Mouse (Mus musculus) stomach, embryonic 15.5 days (tissue): ENCODE results near the gene 4930583I09Rik. TPM values are rescaled to one million over a fixed set of nuclear protein-coding genes. Genes with fewer than 3 reads are reported as not detected.

Source experiments
- ATAC-seq: fragments of 200-750 bp; cut with Nextera tagmentation; 2 replicates; pipeline ENCODE4 v1.8.0; 2017; ENCODE audit warnings: low read depth, moderate number of reproducible peaks, moderate TSS enrichment; ENCODE audit not compliant: insufficient read depth, low FRiP score
- H3K27ac ChIP-seq: fragments of 300-500 bp; sonication (generic); 2 replicates; pipeline ENCODE4 v1.5.1; 2015; ENCODE audit warnings: mild to moderate bottlenecking, inconsistent platforms
- H3K27me3 ChIP-seq: fragments of 300-500 bp; sonication (generic); replicated peaks from 2 replicates; pipeline ENCODE4 v1.6.1; 2015; ENCODE audit warnings: inconsistent platforms
- H3K36me3 ChIP-seq: fragments of 300-500 bp; sonication (generic); 2 replicates; pipeline ENCODE4 v1.6.1; 2015; ENCODE audit warnings: inconsistent platforms
- H3K4me1 ChIP-seq: fragments of 300-500 bp; sonication (generic); 2 replicates; pipeline ENCODE4 v1.6.1; 2015; ENCODE audit warnings: inconsistent platforms
- H3K4me2 ChIP-seq: fragments of 300-500 bp; sonication (generic); 2 replicates; pipeline ENCODE4 v1.6.1; 2015; ENCODE audit warnings: mild to moderate bottlenecking, inconsistent platforms
- H3K4me3 ChIP-seq: fragments of 300-500 bp; sonication (generic); replicated peaks from 2 replicates; pipeline ENCODE4 v1.5.1; 2015; ENCODE audit warnings: inconsistent platforms
- H3K9ac ChIP-seq: fragments of 300-500 bp; sonication (generic); 2 replicates; pipeline ENCODE4 v1.6.1; 2015; ENCODE audit warnings: inconsistent platforms
- H3K9me3 ChIP-seq: fragments of 300-500 bp; sonication (generic); 2 replicates; pipeline ENCODE4 v1.6.1; 2016; ENCODE audit warnings: inconsistent platforms
- WGBS: fragments of 180-500 bp; shearing (Covaris S2); methylation state at CpG from one replicate; pipeline ENCODE4 v1.1.7; 2015; 5-methylcytosine and 5-hydroxymethylcytosine counted together
- polyA plus RNA-seq: library from polyadenylated mRNA; unstranded; fragments of >200 nt; fragmentation: Nextera tagmentation; extraction: Ambion mirVana; gene quantifications from 2 replicates; pipeline ENCODE4 v1.2.1, GENCODE M21; 2015

The 4930583I09Rik gene
- polyA plus RNA-seq, 1 experiment from 2014 or later: not detected

GRCm38 (mm10) chr17:64826843-64827242 lies 9.0 kb downstream of the 4930583I09Rik start:
- 73% methylated on average over 4 of the region's 4 CpGs for WGBS
- H3K36me3 ChIP-seq: no peaks in the 10 kb centered on the region
- ATAC-seq: no peak
- no peaks in the 10 kb centered on the region for H3K4me1 ChIP-seq
- no peak overlapping the region for H3K4me2 ChIP-seq
- H3K4me3 ChIP-seq: no peak overlapping the region
- no peaks in the 10 kb centered on the region for H3K9me3 ChIP-seq
- no peak overlapping the region for H3K27ac ChIP-seq
- H3K27me3 ChIP-seq: no peaks in the 10 kb centered on the region
- H3K9ac ChIP-seq: no peak overlapping the region

- Histone ChIP-seq H3K9ac (no peak overlapping the region), H3K36me3 (no peaks in the 10 kb centered on the region), H3K9me3 (no peaks in the 10 kb centered on the region), H3K4me2 (no peak overlapping the region), H3K4me3 (no peak overlapping the region), H3K27ac (no peak overlapping the region), H3K27me3 (no peaks in the 10 kb centered on the region), H3K4me1 (no peaks in the 10 kb centered on the region)
- ATAC-seq: no peak
- 76% methylated on average over 5 of the region's 5 CpGs for WGBS
Observed at GRCm38 (mm10) chr17:64822561-64822960, 13.3 kb downstream of the 4930583I09Rik start.

GRCm38 (mm10) chr17:64820841-64821593 lies 14.9 kb downstream of the 4930583I09Rik start:
- H3K9ac ChIP-seq: no peak overlapping the region
- no peak for ATAC-seq

GRCm38 (mm10) chr17:64816298-64816697 lies 19.6 kb downstream of the 4930583I09Rik start:
- H3K4me2 ChIP-seq: no peak overlapping the region
- ATAC-seq: no peak
- no peak overlapping the region for H3K4me3 ChIP-seq
- no peak overlapping the region for H3K27ac ChIP-seq
- WGBS: 92% methylated on average over 3 of the region's 3 CpGs
- H3K9me3 ChIP-seq: no peaks in the 10 kb centered on the region
- no peaks in the 10 kb centered on the region for H3K4me1 ChIP-seq
- H3K36me3 ChIP-seq: no peaks in the 10 kb centered on the region
- no peaks in the 10 kb centered on the region for H3K27me3 ChIP-seq
- no peak overlapping the region for H3K9ac ChIP-seq

More at GRCm38 (mm10) chr17:64820841-64821593, 14.9 kb downstream of the 4930583I09Rik start:
- 79% methylated on average over 7 of the region's 7 CpGs for WGBS
- no peaks in the 10 kb centered on the region for H3K27me3 ChIP-seq
- no peak overlapping the region for H3K4me3 ChIP-seq
- no peak overlapping the region for H3K4me2 ChIP-seq
- no peak overlapping the region for H3K27ac ChIP-seq
- H3K4me1 ChIP-seq: no peaks in the 10 kb centered on the region
- no peaks in the 10 kb centered on the region for H3K36me3 ChIP-seq
- no peaks in the 10 kb centered on the region for H3K9me3 ChIP-seq

GRCm38 (mm10) chr17:64815806-64816205 lies 20.1 kb downstream of the 4930583I09Rik start:
- H3K9ac ChIP-seq: no peak overlapping the region
- no peaks in the 10 kb centered on the region for H3K9me3 ChIP-seq
- H3K27me3 ChIP-seq: no peaks in the 10 kb centered on the region
- no peak overlapping the region for H3K4me2 ChIP-seq
- H3K27ac ChIP-seq: no peak overlapping the region
- no peaks in the 10 kb centered on the region for H3K4me1 ChIP-seq
- H3K4me3 ChIP-seq: no peak overlapping the region
- WGBS: 74% methylated on average over 2 of the region's 2 CpGs
- H3K36me3 ChIP-seq: no peaks in the 10 kb centered on the region
- ATAC-seq: no peak

- H3K9ac ChIP-seq: no peak overlapping the region
- no peaks in the 10 kb centered on the region for H3K9me3 ChIP-seq
- H3K36me3 ChIP-seq: no peaks in the 10 kb centered on the region
- H3K27ac ChIP-seq: no peak overlapping the region
- WGBS: 89% methylated on average over 6 of the region's 6 CpGs
- no peak overlapping the region for H3K4me3 ChIP-seq
- no peak overlapping the region for H3K4me2 ChIP-seq
- H3K27me3 ChIP-seq: no peaks in the 10 kb centered on the region
- ATAC-seq: no peak
- no peaks in the 10 kb centered on the region for H3K4me1 ChIP-seq
Observed at GRCm38 (mm10) chr17:64813568-64813967, 22.3 kb downstream of the 4930583I09Rik start.

GRCm38 (mm10) chr17:64806035-64806589 lies 29.8 kb downstream of the 4930583I09Rik start:
- no peaks in the 10 kb centered on the region for H3K9me3 ChIP-seq
- 0 out of 2 replicates have a peak, but pooled peaks cover 4% of the 10 kb centered on the region for H3K4me1 ChIP-seq
- no peaks in the 10 kb centered on the region for H3K36me3 ChIP-seq
- H3K9ac ChIP-seq: no peak overlapping the region
- 79% methylated on average over 8 of the region's 8 CpGs for WGBS
- ATAC-seq: no peak
- H3K4me3 ChIP-seq: no peak overlapping the region
- no peak overlapping the region for H3K4me2 ChIP-seq
- no peaks in the 10 kb centered on the region for H3K27me3 ChIP-seq
- no peak overlapping the region for H3K27ac ChIP-seq

- no peaks in the 10 kb centered on the region for H3K9me3 ChIP-seq
- no peak for ATAC-seq
- 68% methylated on average over 13 of the region's 13 CpGs for WGBS
- 0 out of 2 replicates have a peak, but pooled peaks cover 4% of the 10 kb centered on the region for H3K4me1 ChIP-seq
- no peak overlapping the region for H3K9ac ChIP-seq
- H3K27ac ChIP-seq: no peak overlapping the region
- no peaks in the 10 kb centered on the region for H3K27me3 ChIP-seq
- H3K4me2 ChIP-seq: no peak overlapping the region
- H3K4me3 ChIP-seq: no peak overlapping the region
- H3K36me3 ChIP-seq: no peaks in the 10 kb centered on the region
Observed at GRCm38 (mm10) chr17:64804375-64805124, 31.3 kb downstream of the 4930583I09Rik start.

GRCm38 (mm10) chr17:64802956-64803275 lies 33.0 kb downstream of the 4930583I09Rik start:
- WGBS: 48% methylated on average over 7 of the region's 7 CpGs
- Histone ChIP-seq H3K4me2 (no peak overlapping the region), H3K4me1 (0 out of 2 replicates have a peak, but pooled peaks cover 4% of the 10 kb centered on the region), H3K9me3 (no peaks in the 10 kb centered on the region), H3K9ac (no peak overlapping the region), H3K4me3 (no peak overlapping the region), H3K36me3 (no peaks in the 10 kb centered on the region), H3K27me3 (no peaks in the 10 kb centered on the region), H3K27ac (no peak overlapping the region)
- no peak for ATAC-seq

GRCm38 (mm10) chr17:64802168-64802955 lies 33.5 kb downstream of the 4930583I09Rik start:
- 30% methylated on average over 11 of the region's 11 CpGs for WGBS
- no peaks in the 10 kb centered on the region for H3K27me3 ChIP-seq
- peak overlapping the region; percentile 31 for H3K4me2 ChIP-seq
- ATAC-seq: peak; percentile 71; the same call in 1 of the 2 replicates
- no peaks in the 10 kb centered on the region for H3K36me3 ChIP-seq
- H3K9ac ChIP-seq: no peak overlapping the region
- no peak overlapping the region for H3K4me3 ChIP-seq
- H3K9me3 ChIP-seq: no peaks in the 10 kb centered on the region
- no peak overlapping the region for H3K27ac ChIP-seq
- H3K4me1 ChIP-seq: 0 out of 2 replicates have a peak, but pooled peaks cover 4% of the 10 kb centered on the region

GRCm38 (mm10) chr17:64792623-64793022 lies 43.2 kb downstream of the 4930583I09Rik start:
- no peak overlapping the region for H3K27ac ChIP-seq
- ATAC-seq: no peak
- no peak overlapping the region for H3K4me2 ChIP-seq
- no peaks in the 10 kb centered on the region for H3K4me1 ChIP-seq
- H3K36me3 ChIP-seq: no peaks in the 10 kb centered on the region
- H3K4me3 ChIP-seq: no peak overlapping the region
- H3K27me3 ChIP-seq: no peaks in the 10 kb centered on the region
- H3K9me3 ChIP-seq: no peaks in the 10 kb centered on the region
- H3K9ac ChIP-seq: no peak overlapping the region
- 75% methylated on average over 5 of the region's 5 CpGs for WGBS
